Mouse (Mus musculus) hindbrain, embryonic 10.5 days (tissue): ENCODE data around the gene Casq2. TPM values are rescaled to one million over a fixed set of nuclear protein-coding genes. Genes with fewer than 3 reads are reported as not detected.

Source experiments
- DNase-seq: peaks from one replicate; pipeline ENCODE4 v3.0.0-alpha.2; 2017; ENCODE audit warnings: low spot score
- H3K27ac ChIP-seq: fragments of 300-500 bp; sonication (generic); 2 replicates; pipeline ENCODE4 v1.5.1; 2016; ENCODE audit warnings: mild to moderate bottlenecking, moderate library complexity
- H3K27me3 ChIP-seq: fragments of 300-500 bp; sonication (generic); 2 replicates; pipeline ENCODE4 v1.6.1; 2016; ENCODE audit warnings: mild to moderate bottlenecking; ENCODE audit not compliant: poor library complexity, insufficient read depth, severe bottlenecking
- H3K36me3 ChIP-seq: fragments of 300-500 bp; sonication (generic); 2 replicates; pipeline ENCODE4 v1.6.1; 2016; ENCODE audit warnings: mild to moderate bottlenecking, moderate library complexity
- H3K4me1 ChIP-seq: fragments of 300-500 bp; sonication (generic); replicated peaks from 2 replicates; pipeline ENCODE4 v1.6.1; 2016; ENCODE audit warnings: mild to moderate bottlenecking
- H3K4me3 ChIP-seq: fragments of 300-500 bp; sonication (generic); 2 replicates; pipeline ENCODE4 v1.5.1; 2016; ENCODE audit warnings: mild to moderate bottlenecking, moderate library complexity
- H3K9me3 ChIP-seq: fragments of 300-500 bp; sonication (generic); 2 replicates; pipeline ENCODE4 v1.6.1; 2016; ENCODE audit warnings: mild to moderate bottlenecking, moderate library complexity
- WGBS: fragments of 180-500 bp; shearing (Covaris S2); methylation state at CpG from one replicate; pipeline ENCODE4 v1.1.7; 2016; 5-methylcytosine and 5-hydroxymethylcytosine counted together
- polyA plus RNA-seq: library from polyadenylated mRNA; unstranded; fragments of >200 nt; fragmentation: Nextera tagmentation; extraction: Ambion mirVana; gene quantifications from 2 replicates; pipeline ENCODE4 v1.2.1, GENCODE M21; 2016

Casq2 gene
- polyA plus RNA-seq, 1 experiment from 2014 or later, result 0.08 TPM

DNA sequence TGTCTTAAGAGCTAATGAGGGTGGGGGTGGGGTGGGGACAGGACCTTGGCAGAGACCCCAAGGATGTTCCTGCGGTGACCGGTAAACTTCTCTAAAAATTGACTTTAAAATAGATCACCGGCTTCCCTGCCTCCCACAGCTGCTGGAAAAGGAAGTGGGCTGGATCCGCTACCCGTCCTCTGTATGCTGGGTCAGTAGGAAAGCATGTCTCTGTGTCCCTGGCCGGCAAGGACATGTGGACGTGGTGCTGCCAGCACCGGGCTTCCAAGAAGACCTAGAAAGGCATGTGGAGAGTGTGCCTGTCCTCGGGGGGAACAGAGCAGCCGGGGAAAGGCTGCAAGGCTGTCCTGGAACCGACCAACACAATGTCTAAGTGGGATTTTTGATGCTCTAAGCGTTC, 496 bp upstream of the Casq2 start:
- no peak overlapping the region for H3K27ac ChIP-seq
- WGBS, result 32% methylated on average over 12 of the region's 12 CpGs
- no peak overlapping the region for H3K4me3 ChIP-seq
- H3K9me3 ChIP-seq, result no peaks in the 10 kb centered on the region
- H3K27me3 ChIP-seq, result peaks cover 51% of the 10 kb centered on the region
- H3K36me3 ChIP-seq, result no peaks in the 10 kb centered on the region
- peak; percentile 6 for DNase-seq
- H3K4me1 ChIP-seq, result peaks cover 18% of the 10 kb centered on the region

DNA sequence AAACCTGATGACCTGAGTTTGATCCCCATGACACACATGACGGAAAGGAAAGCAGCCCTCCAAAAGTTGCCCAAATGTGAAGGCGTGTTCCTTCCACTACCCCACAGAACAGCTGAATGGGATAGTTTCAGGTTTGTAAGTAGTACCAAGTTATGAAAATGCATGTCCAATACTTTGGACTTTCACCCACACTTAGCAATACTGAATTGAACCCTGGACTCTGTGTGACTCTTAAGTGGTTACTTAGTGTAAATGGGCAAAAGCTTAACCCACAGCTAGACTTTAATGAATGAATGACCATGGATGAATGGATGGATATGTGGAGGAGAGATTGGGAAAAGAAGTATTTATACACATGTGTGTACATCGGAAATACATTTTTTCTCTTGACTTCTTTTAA, 8.6 kb downstream of the Casq2 start:
- Histone ChIP-seq H3K27ac (no peak overlapping the region), H3K9me3 (no peaks in the 10 kb centered on the region), H3K4me3 (no peak overlapping the region), H3K27me3 (no peaks in the 10 kb centered on the region), H3K4me1 (peaks cover 7% of the 10 kb centered on the region), H3K36me3 (no peaks in the 10 kb centered on the region)
- WGBS, result 83% methylated on average over 3 of the region's 3 CpGs
- no peak for DNase-seq

DNA sequence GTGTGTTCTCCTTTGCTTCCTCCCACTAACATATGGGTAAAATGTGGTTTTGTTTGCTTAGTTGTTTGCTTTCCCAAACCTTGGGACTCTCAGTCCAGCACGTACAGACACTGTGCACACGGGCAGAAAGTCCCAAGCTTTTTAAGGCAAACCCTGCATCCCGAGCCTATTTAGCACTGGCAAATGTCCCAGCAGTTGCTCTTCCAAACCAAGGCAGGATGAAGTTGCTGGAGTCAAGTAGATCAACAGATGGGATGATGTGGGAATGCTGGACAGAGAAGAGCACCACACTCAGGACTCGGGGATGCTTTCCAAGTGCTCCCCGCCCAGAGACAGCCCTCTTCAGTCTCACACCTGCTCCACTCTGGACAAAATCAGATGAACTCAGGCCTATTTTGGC, 9.2 kb downstream of the Casq2 start:
- 84% methylated on average over 5 of the region's 5 CpGs for whole genome bisulfite sequencing
- DNase-seq, result no peak
- H3K4me1 ChIP-seq, result peaks cover 13% of the 10 kb centered on the region
- H3K27me3 ChIP-seq, result no peaks in the 10 kb centered on the region
- no peaks in the 10 kb centered on the region for H3K36me3 ChIP-seq
- H3K4me3 ChIP-seq, result no peak overlapping the region
- no peak overlapping the region for H3K27ac ChIP-seq
- H3K9me3 ChIP-seq, result no peaks in the 10 kb centered on the region

DNA sequence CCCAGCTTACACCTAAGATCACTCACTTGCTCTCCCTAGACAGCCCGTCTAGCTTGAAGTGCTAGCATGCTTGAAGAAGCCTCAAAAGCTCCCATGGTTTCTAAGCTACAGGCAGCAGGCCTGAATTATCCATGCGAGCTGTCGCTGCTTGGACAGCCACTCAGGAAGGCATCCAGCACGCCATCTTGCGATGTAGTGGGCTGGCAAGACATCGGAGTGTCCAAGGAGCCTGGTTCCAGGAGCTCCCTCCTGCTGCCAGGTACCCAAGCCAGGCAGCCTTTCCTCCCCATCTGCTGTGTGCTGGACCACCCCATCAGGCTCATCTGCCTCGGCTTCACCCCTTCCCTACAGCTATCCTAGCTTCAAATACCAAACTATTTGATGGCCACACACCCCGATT, 10.2 kb downstream of the Casq2 start:
- no peak for DNase-seq
- Histone ChIP-seq H3K36me3 (no peaks in the 10 kb centered on the region), H3K27me3 (no peaks in the 10 kb centered on the region), H3K9me3 (no peaks in the 10 kb centered on the region), H3K4me1 (peaks cover 14% of the 10 kb centered on the region), H3K4me3 (no peak overlapping the region), H3K27ac (no peak overlapping the region)
- whole genome bisulfite sequencing, result 84% methylated on average over 8 of the region's 8 CpGs

DNA sequence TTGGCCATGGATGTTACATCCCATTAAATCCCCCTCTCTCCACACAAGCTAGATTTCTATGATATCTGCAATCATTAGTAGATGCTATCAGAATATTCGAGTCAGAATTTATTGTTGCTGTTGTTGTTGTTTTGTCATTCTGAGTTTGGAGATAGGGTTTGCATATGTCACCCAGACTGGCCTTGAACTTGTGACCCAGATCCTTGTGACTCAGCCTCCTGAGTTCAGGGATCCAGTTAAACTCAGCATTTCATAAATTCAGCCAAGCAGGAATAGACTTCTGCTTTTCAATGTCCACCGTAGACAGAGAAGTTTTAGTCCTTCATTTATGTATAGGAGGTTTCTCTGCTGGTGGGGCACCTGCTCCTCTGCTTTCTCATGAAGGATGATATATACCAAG, 10.8 kb downstream of the Casq2 start:
- H3K4me1 ChIP-seq, result peaks cover 14% of the 10 kb centered on the region
- no peaks in the 10 kb centered on the region for H3K27me3 ChIP-seq

DNA sequence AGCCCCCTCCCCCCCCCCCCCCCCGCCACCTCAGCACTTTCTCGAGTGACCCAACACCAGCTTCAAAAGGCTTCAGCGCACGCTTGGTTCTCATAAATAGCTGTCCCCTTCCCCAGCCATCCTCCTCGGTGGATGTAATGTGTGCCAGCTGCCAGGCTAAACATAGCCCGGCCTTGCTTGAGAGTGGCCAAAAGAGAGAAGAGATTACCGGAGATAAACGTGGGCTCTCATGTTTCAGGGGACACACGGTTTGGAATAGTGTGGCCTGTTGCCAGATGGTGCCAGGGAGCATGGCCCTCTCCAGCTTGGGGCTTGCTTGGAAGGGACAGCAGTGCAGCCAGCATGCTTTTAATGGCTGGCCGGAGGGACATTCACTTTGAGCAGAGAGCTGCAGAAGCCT, 13.0 kb downstream of the Casq2 start:
- H3K36me3 ChIP-seq, result no peaks in the 10 kb centered on the region
- H3K4me3 ChIP-seq, result no peak overlapping the region
- H3K4me1 ChIP-seq, result peaks cover 14% of the 10 kb centered on the region
- no peak overlapping the region for H3K27ac ChIP-seq
- WGBS, result 67% methylated on average over 9 of the region's 10 CpGs
- no peak for DNase-seq
- no peaks in the 10 kb centered on the region for H3K27me3 ChIP-seq
- no peaks in the 10 kb centered on the region for H3K9me3 ChIP-seq

More for the DNA sequence above, 10.8 kb downstream of the Casq2 start:
- DNase-seq, result no peak
- no peaks in the 10 kb centered on the region for H3K36me3 ChIP-seq
- no peaks in the 10 kb centered on the region for H3K9me3 ChIP-seq
- 89% methylated on average over 2 of the region's 2 CpGs for WGBS
- H3K27ac ChIP-seq, result no peak overlapping the region
- H3K4me3 ChIP-seq, result no peak overlapping the region

DNA sequence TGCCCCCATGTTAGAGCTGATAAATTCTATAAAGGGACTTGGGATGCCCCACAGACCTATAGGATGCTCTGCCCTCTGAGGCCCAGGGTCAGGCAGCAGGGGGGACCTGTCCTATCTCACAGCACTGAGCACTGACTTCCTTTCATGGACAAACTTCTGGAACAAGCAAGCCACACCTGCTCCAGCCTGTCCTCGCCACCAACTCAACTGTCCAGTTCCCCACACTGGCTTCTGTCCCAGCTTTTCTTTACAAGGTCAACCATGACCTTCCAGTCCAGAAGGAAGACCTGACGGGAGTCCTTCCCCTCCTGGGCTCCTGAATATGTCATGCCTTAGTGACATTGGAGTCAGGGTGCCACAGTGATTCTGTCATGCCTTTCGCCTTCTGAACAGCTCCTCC, 13.6 kb downstream of the Casq2 start:
- no peak overlapping the region for H3K4me3 ChIP-seq
- H3K4me1 ChIP-seq, result peaks cover 14% of the 10 kb centered on the region
- 90% methylated on average over 3 of the region's 3 CpGs for WGBS
- no peaks in the 10 kb centered on the region for H3K36me3 ChIP-seq
- H3K27ac ChIP-seq, result peak overlapping the region; percentile 17; the same call in 1 of the 2 replicates
- no peak for DNase-seq
- H3K27me3 ChIP-seq, result no peaks in the 10 kb centered on the region
- H3K9me3 ChIP-seq, result no peaks in the 10 kb centered on the region

DNA sequence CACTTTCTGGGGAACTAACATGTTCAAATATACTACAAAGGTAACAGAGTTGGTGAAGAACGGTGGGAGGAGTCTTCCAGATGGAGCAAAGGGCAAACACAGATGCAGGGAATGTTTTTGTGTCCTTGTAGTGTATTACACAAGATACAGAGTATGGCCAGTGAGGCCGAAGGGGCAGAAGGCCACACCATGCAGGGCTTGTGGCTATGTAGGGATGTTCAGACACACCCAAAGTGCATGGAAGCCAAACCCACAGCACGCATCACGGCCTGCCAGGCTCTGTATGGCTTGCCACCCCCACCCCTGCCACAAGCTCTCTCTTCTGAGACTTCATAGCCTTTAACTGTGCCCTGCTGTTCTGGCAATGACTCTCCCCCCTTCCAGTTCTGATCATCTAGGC, 15.2 kb downstream of the Casq2 start:
- H3K36me3 ChIP-seq, result no peaks in the 10 kb centered on the region
- H3K27ac ChIP-seq, result no peak overlapping the region
- H3K4me1 ChIP-seq, result peaks cover 14% of the 10 kb centered on the region
- H3K4me3 ChIP-seq, result no peak overlapping the region
- H3K27me3 ChIP-seq, result no peaks in the 10 kb centered on the region
- H3K9me3 ChIP-seq, result no peaks in the 10 kb centered on the region
- no peak for DNase-seq
- WGBS, result 87% methylated on average over 4 of the region's 4 CpGs

DNA sequence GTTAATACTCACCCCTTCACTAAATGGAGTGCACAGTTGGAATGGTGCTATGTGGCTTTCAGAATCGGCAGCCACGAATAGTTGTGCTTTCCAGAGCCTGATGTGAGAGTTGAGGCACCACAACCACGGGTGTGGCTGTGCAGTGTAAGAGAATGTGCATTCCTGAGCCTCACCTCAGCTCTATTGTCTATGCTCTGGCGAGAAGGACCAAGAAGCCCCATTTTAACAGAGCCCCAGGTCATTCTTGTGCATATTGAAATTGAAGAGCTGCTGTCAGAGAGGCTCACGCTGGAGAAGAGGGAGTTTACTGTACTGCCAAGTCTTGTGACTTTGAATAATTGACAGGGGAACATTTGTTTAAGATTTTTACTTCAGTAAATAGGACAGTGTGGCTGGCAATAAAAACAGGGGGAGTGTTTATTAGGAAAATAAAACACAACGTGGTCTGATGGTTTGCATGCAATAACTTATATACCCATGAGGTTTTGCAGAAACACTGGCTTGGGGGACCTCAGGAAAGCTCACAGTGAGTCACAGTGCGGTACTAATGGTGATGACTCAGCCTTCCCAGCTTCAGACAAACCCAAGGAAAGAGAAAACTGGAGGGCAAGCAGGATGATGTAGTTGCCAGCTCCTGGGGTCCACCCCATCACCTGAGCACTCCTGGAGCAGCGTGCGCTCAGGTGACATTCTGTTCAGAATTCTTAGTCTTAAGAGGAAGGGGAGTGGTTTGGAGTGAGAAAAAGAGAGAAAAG, 17.8 kb downstream of the Casq2 start:
- no peak overlapping the region for H3K4me3 ChIP-seq
- no peaks in the 10 kb centered on the region for H3K36me3 ChIP-seq
- peaks cover 14% of the 10 kb centered on the region for H3K4me1 ChIP-seq
- no peaks in the 10 kb centered on the region for H3K9me3 ChIP-seq
- 78% methylated on average over 9 of the region's 9 CpGs for WGBS
- no peak overlapping the region for H3K27ac ChIP-seq
- H3K27me3 ChIP-seq, result no peaks in the 10 kb centered on the region
- no peak for DNase-seq

DNA sequence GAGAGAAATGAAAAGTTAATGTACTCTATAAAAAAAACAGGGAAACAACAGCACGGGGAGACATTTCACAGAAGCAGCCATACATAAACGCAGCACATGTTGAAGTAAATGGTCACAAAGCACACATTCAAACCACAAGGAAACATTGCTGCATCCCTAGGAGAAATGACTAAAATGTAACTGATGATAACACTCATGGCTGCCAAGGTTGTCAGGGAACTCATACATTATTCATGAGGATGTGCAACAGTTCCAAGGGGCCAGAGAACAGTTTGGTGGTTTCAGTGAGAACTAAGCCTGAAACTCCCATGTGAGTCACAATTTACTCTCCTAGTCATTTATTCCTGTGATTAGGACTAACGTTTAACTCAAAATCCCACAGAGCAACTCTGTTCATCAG, 22.0 kb downstream of the Casq2 start:
- no peaks in the 10 kb centered on the region for H3K27me3 ChIP-seq
- H3K27ac ChIP-seq, result no peak overlapping the region
- H3K9me3 ChIP-seq, result no peaks in the 10 kb centered on the region
- H3K36me3 ChIP-seq, result no peaks in the 10 kb centered on the region
- H3K4me3 ChIP-seq, result no peak overlapping the region
- DNase-seq, result no peak
- H3K4me1 ChIP-seq, result peaks cover 12% of the 10 kb centered on the region
- WGBS, result 84% methylated on average over 3 of the region's 3 CpGs

DNA sequence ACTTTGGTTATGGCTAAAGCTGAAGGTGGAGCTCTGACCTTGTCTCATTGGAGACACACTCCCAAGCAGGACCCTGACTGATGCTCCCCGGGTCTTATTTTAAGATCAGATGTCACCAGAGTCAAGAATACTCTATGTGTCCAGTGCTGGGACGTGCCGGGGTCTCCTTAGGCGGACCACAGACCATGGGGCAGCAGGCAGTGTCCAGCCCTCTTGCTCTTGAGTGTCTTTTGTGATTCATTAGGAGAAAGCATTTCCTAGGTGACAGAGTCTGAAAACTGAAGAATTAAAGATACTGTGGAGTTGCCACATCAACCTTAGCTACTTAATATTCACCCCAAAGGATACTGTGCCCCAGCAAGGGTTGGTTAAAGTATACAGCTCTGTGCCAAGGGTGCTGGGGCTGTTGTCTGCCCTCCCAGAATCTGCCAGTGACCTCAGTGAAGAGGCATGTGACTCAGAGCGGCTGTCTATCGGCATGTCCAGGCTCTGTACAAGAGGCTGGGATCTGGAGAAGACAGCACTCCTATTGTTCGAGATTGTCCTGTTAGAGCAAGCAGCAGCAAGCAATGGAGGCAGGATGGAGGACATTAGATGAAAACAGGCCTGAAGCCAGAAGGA, 25.9 kb downstream of the Casq2 start:
- no peak for DNase-seq
- 0 out of 2 replicates have a peak overlapping the region, but pooled peaks have one; percentile 30 for H3K27ac ChIP-seq
- no peak overlapping the region for H3K4me3 ChIP-seq
- 71% methylated on average over 7 of the region's 7 CpGs for WGBS
- no peaks in the 10 kb centered on the region for H3K27me3 ChIP-seq
- no peaks in the 10 kb centered on the region for H3K9me3 ChIP-seq
- peaks cover 12% of the 10 kb centered on the region for H3K4me1 ChIP-seq
- H3K36me3 ChIP-seq, result no peaks in the 10 kb centered on the region

DNA sequence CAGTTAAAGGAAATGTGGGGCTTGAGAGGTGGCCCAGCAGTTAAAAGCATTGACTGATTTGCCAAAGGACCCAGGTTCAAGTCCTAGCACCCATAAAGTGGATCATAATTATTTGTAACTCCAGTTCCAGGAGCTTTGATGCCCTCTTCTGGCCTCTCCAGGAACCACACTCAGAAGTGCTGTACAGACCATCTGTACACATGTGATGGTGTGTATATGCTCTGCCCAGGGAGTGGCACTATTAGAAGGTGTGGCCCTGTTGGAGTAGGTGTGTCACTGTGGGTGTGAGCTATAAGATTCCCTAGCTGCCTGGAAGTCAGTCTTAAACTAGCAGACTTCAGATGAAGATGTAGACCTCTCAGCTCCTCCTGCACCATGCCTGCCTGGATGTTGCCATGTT, 34.7 kb downstream of the Casq2 start:
- H3K27ac ChIP-seq, result no peak overlapping the region
- no peak overlapping the region for H3K4me3 ChIP-seq
- peaks cover 6% of the 10 kb centered on the region for H3K4me1 ChIP-seq
- no peaks in the 10 kb centered on the region for H3K36me3 ChIP-seq
- no peaks in the 10 kb centered on the region for H3K27me3 ChIP-seq
- DNase-seq, result no peak
- H3K9me3 ChIP-seq, result no peaks in the 10 kb centered on the region

DNA sequence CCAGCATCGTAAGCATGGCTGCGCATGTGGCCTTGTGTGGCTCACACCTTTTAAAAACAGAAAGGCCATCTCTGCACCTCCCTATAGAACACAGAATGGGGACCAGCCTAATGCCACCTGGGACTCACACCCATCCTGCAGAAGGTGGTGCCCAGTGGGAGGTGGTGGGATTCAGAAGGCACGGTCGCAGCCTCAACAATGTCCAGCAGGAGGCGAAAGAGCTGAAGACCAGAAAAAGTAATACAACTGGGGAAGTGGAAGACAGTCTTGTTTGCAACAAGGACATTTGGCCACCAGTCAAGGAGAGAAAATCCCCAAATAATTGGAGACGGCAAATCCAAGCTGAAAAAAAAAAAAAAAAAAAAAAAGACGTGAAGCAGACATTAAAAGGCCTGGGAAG, 35.8 kb downstream of the Casq2 start:
- H3K4me3 ChIP-seq, result no peak overlapping the region

More for the DNA sequence above, 35.8 kb downstream of the Casq2 start:
- no peaks in the 10 kb centered on the region for H3K27me3 ChIP-seq
- H3K4me1 ChIP-seq, result peaks cover 9% of the 10 kb centered on the region
- no peak overlapping the region for H3K27ac ChIP-seq
- DNase-seq, result no peak
- 76% methylated on average over 7 of the region's 7 CpGs for WGBS
- no peaks in the 10 kb centered on the region for H3K36me3 ChIP-seq
- H3K9me3 ChIP-seq, result no peaks in the 10 kb centered on the region
